In genomic region chr12:74296374-74296773, GRCm38 (mm10) we compare ENCODE assay signal across 31 mouse cellular contexts. TPM values are rescaled to one million over a fixed set of nuclear protein-coding genes. Genes with fewer than 3 reads are reported as not detected.
DNase-seq lines count a peak whose midpoint lies in the region; ATAC-seq and TF ChIP-seq lines count a peak whose summit lies in the region.
"Had no signal": no experiment of that assay in that cellular context is flagged by ENCODE, and none has a peak within 500 bp of the region (broad histone marks: within the 10 kb centered on the region; RNA-seq: fewer than 3 reads in every experiment).

No protein-coding gene starts in this region.

- no peaks in the 10 kb centered on the region for H3K9me3 ChIP-seq in CH12.LX (replicated peaks; ENCODE audit: low read length)
- H3K9me3 ChIP-seq in embryonic facial prominence, embryonic 10.5 days: no peaks in the 10 kb centered on the region
- H3K9me3 ChIP-seq in liver, postnatal 0 days (ENCODE audit: low read length): no peaks in the 10 kb centered on the region
- H3K9me3 ChIP-seq: embryonic facial prominence, embryonic 13.5 days; forebrain, embryonic 15.5 days; hindbrain, embryonic 12.5 days; hindbrain, embryonic 15.5 days had no signal

- in situ Hi-C loops in CH12.LX (cut with MboI; ENCODE audit: low pct_ligation_motif_present, low pct_unique_long_range_greater_than_20kb, low sequenced_read_pairs): loop anchor here (10.0 to 25.0 kb wide), 2 partner anchors 284 to 592 kb away; no protein-coding TSS in a partner anchor

- H3K79me2 ChIP-seq in CH12.LX (replicated peaks; ENCODE audit: control insufficient read depth, extremely low read depth, insufficient read depth, poor library complexity, severe bottlenecking): no peaks in the 10 kb centered on the region

- ATAC-seq in liver, postnatal 0 days: no peak
- ATAC-seq: forebrain, embryonic 15.5 days; intestine, postnatal 0 days had no signal

- no peaks in the 10 kb centered on the region for H3K36me3 ChIP-seq in CH12.LX (replicated peaks in 1 of 2; ENCODE audit: control insufficient read depth in 1 of 2, insufficient read depth in 1 of 2, low read length in 1 of 2)
- H3K36me3 ChIP-seq in embryonic facial prominence, embryonic 10.5 days (replicated peaks): no peaks in the 10 kb centered on the region
- H3K36me3 ChIP-seq in liver, postnatal 0 days (replicated peaks; ENCODE audit: insufficient read depth, low read length): no peaks in the 10 kb centered on the region
- H3K36me3 ChIP-seq: embryonic facial prominence, embryonic 13.5 days; forebrain, embryonic 15.5 days; hindbrain, embryonic 12.5 days; hindbrain, embryonic 15.5 days had no signal

- no peak overlapping the region for H3K9ac ChIP-seq in CH12.LX (ENCODE audit: insufficient read depth, low read depth)
- no peak overlapping the region for H3K9ac ChIP-seq in liver, postnatal 0 days (replicated peaks)
- H3K9ac ChIP-seq: embryonic facial prominence, embryonic 13.5 days; forebrain, embryonic 15.5 days; hindbrain, embryonic 12.5 days; hindbrain, embryonic 15.5 days had no signal

- no peaks in the 10 kb centered on the region for H3K4me1 ChIP-seq in CH12.LX (ENCODE audit: control insufficient read depth in 1 of 2, insufficient read depth in 2 of 2)
- H3K4me1 ChIP-seq in embryonic facial prominence, embryonic 10.5 days: no peaks in the 10 kb centered on the region
- no peaks in the 10 kb centered on the region for H3K4me1 ChIP-seq in liver, postnatal 0 days (ENCODE audit: insufficient read depth)
- H3K4me1 ChIP-seq: forebrain, embryonic 15.5 days; hindbrain, embryonic 12.5 days; hindbrain, embryonic 15.5 days had no signal

- 42% methylated on average over 5 of the region's 5 CpGs for WGBS in embryonic facial prominence, embryonic 10.5 days
- 61% methylated on average over 5 of the region's 5 CpGs for WGBS in liver, postnatal 0 days (ENCODE audit: insufficient replicate concordance)

- TF ChIP-seq EP300 in CH12.LX (IDR thresholded peaks at IDR 0.05; ENCODE audit: low read length): no peak
- no peak for TF ChIP-seq EP300 in liver, postnatal 0 days (IDR thresholded peaks at IDR 0.05; ENCODE audit: low read depth)

- no peak for TF ChIP-seq CTCF in CH12.LX (conservative IDR thresholded peaks at IDR 0.05 in 1 of 2, IDR thresholded peaks at IDR 0.05 in 1 of 2; ENCODE audit: low read depth in 2 of 2, low read length in 2 of 2)
- TF ChIP-seq CTCF in liver, postnatal 0 days (IDR thresholded peaks at IDR 0.05; ENCODE audit: low read depth): no peak

- H3K27me3 ChIP-seq in CH12.LX (replicated peaks): no peaks in the 10 kb centered on the region
- H3K27me3 ChIP-seq in embryonic facial prominence, embryonic 10.5 days (replicated peaks; ENCODE audit: low read depth, poor library complexity, severe bottlenecking): no peaks in the 10 kb centered on the region
- H3K27me3 ChIP-seq in liver, postnatal 0 days (ENCODE audit: insufficient read depth, low read length): 0 out of 2 replicates have a peak, but pooled peaks cover 2% of the 10 kb centered on the region
- H3K27me3 ChIP-seq: forebrain, embryonic 15.5 days; hindbrain, embryonic 12.5 days had no signal

- no peak overlapping the region for H3K4me3 ChIP-seq in CH12.LX (replicated peaks in 1 of 3; ENCODE audit: low read depth in 2 of 3, low read length in 2 of 3, poor library complexity in 1 of 3)
- H3K4me3 ChIP-seq in embryonic facial prominence, embryonic 10.5 days: no peak overlapping the region
- H3K4me3 ChIP-seq in liver, postnatal 0 days (ENCODE audit: low read depth, low read length): no peak overlapping the region
- H3K4me3 ChIP-seq: embryonic facial prominence, embryonic 13.5 days; erythroblast, embryonic 14.5 days; forebrain, embryonic 15.5 days; heart, adult 2 months; hindbrain, embryonic 12.5 days; hindbrain, embryonic 15.5 days had no signal

- TF ChIP-seq RAD21 in CH12.LX (IDR thresholded peaks at IDR 0.05; ENCODE audit: low read depth, low read length): no peak

- dilution Hi-C loops in CH12.LX (cut with MboI; ENCODE audit: extremely low pct_ligation_motif_present, extremely low pct_unique_long_range_greater_than_20kb, low sequenced_read_pairs): no loop called here

- no peak overlapping the region for H3K4me2 ChIP-seq in CH12.LX (ENCODE audit: insufficient read depth, low read depth, poor library complexity, severe bottlenecking)
- no peak overlapping the region for H3K4me2 ChIP-seq in liver, postnatal 0 days (ENCODE audit: low read depth, low read length)
- H3K4me2 ChIP-seq: embryonic facial prominence, embryonic 13.5 days; forebrain, embryonic 15.5 days; heart, embryonic 11.5 days; hindbrain, embryonic 12.5 days; hindbrain, embryonic 15.5 days had no signal

- peak; percentile 20 for DNase-seq in embryo, embryonic 10 days (ENCODE audit: low spot score)
- no peak for DNase-seq in embryo, embryonic 10.5 days (ENCODE audit: low spot score)
- peak; percentile 22 for DNase-seq in heart, adult 11 months
- DNase-seq in heart, adult 8-10 months (ENCODE audit: low spot score): no peak
- no peak for DNase-seq in CH12.LX (ENCODE audit: extremely low read depth)
- peak; percentile 15 for DNase-seq in embryonic facial prominence, embryonic 10.5 days (ENCODE audit: low spot score)
- no peak for DNase-seq in liver, postnatal 0 days
- no peak for DNase-seq in lung, postnatal 25 days (ENCODE audit: low spot score)
- DNase-seq: adrenal gland, adult 2 months; adrenal gland, postnatal 14 days; cerebellum, adult 18-20 months; cerebellum, adult 9-10 months; cerebellum, postnatal 14 days; gastrocnemius, postnatal 25 days; heart, adult 2 months had no signal

- no peak overlapping the region for H3K27ac ChIP-seq in CH12.LX (ENCODE audit: insufficient read depth, low read depth)
- no peak overlapping the region for H3K27ac ChIP-seq in embryonic facial prominence, embryonic 10.5 days (replicated peaks)
- no peak overlapping the region for H3K27ac ChIP-seq in liver, postnatal 0 days (ENCODE audit: low read depth)
- H3K27ac ChIP-seq: embryonic facial prominence, embryonic 13.5 days; forebrain, embryonic 15.5 days; heart, adult 2 months; hindbrain, embryonic 12.5 days; hindbrain, embryonic 15.5 days had no signal

- no peak for TF ChIP-seq POLR2A in CH12.LX (IDR thresholded peaks at IDR 0.05; ENCODE audit: low read depth, low read length)

TF ChIP-seq in CH12.LX, 34 proteins besides CTCF, POLR2A, EP300 and RAD21:
- no peak for TF ChIP-seq PAX5 (IDR thresholded peaks at IDR 0.05; ENCODE audit: low read length)
- no peak for TF ChIP-seq ETS1 (conservative IDR thresholded peaks at IDR 0.05; ENCODE audit: low read depth, low read length)
- TF ChIP-seq MAFK (IDR thresholded peaks at IDR 0.05; ENCODE audit: insufficient replicate concordance, low read length): no peak
- no peak for TF ChIP-seq ELF1 (IDR thresholded peaks at IDR 0.05; ENCODE audit: low read depth, low read length)
- TF ChIP-seq KAT2A (IDR thresholded peaks at IDR 0.05; ENCODE audit: insufficient replicate concordance, low read length): no peak
- no peak for TF ChIP-seq ZMIZ1 (IDR thresholded peaks at IDR 0.05; ENCODE audit: low read depth, low read length)
- peak; percentile 45; the same call in 1 of the 2 replicates for TF ChIP-seq ZNF384 (IDR thresholded peaks at IDR 0.05; ENCODE audit: low read depth, low read length)
- no peak for TF ChIP-seq UBTF (IDR thresholded peaks at IDR 0.05; ENCODE audit: low read depth, low read length)

RNA-seq across cellular contexts. Expression of gene Gm11042, which starts 19.8 kb away (rescaled TPM):
- total RNA-seq in heart, adult 8-10 months (2022): not detected
- total RNA-seq in CH12.LX (2012; rRNA removed) (not detected in 2 replicates), CH12.LX (2014; rRNA removed) (not detected in 2 replicates)
- not detected in 2 replicates for polyA plus RNA-seq in CH12.LX (2012; ENCODE audit: insufficient read length, low read depth)
- polyA plus RNA-seq in embryonic facial prominence, embryonic 10.5 days (2016; fragmentation: Nextera tagmentation; extraction: Ambion mirVana): not detected in 2 replicates
- polyA plus RNA-seq in liver, postnatal 0 days (2015; fragmentation: Nextera tagmentation; extraction: Ambion mirVana): not detected in 2 replicates
- total RNA-seq: adrenal gland, adult 2 months; adrenal gland, postnatal 14 days; gastrocnemius, adult 8-10 months; gastrocnemius, postnatal 25 days; heart, adult 2 months; heart, postnatal 25 days; hematopoietic stem cell, adult 5-6 weeks; MEL had no signal
- polyA plus RNA-seq: adrenal gland, adult 2 months; embryonic facial prominence, embryonic 13.5 days; erythroblast, embryonic 14.5 days; forebrain, embryonic 11.5 days; forebrain, embryonic 15.5 days; gonadal fat pad, adult 2 months; heart, adult 2 months; heart, embryonic 11.5 days; heart, embryonic 14.5 days; heart, postnatal 0 days; hindbrain, embryonic 12.5 days; hindbrain, embryonic 15.5 days; intestine, embryonic 14.5 days; intestine, postnatal 0 days had no signal

Comparison
In these comparisons a context has a peak if more than half of its experiments do, and no peak if none do; other contexts are left out.
1. DNase-seq: peak in embryo, embryonic 10 days (single experiment), heart, adult 11 months (single experiment) and embryonic facial prominence, embryonic 10.5 days (single experiment); none in embryo, embryonic 10.5 days (single experiment), heart, adult 8-10 months (single experiment), CH12.LX (single experiment), liver, postnatal 0 days (single experiment) and lung, postnatal 25 days (single experiment).